Mouse (Mus musculus) NIH3T3 (cell line): ENCODE measurements at regions not wholly inside any gene's neighbourhood (a gene's known extent, or its start where the extent isn't known, plus 50 kb on each side); places are given as distances from the start of the nearest gene placed in this dataset.

Source experiments
- DNase-seq: peaks from one replicate; pipeline ENCODE4 v3.0.0-alpha.2; 2012; ENCODE audit warnings: low read depth

- DNase-seq = no peak
These were observed 51.9 kb upstream of the Lgalsl start for GRCm38 (mm10) chr11:20882756-20883155.

GRCm38 (mm10) chr11:20883907-20884306 is 53.1 kb upstream of the Lgalsl start:
- no peak for DNase-seq

- peak; percentile 49 for DNase-seq
These were observed 56.2 kb upstream of the Lgalsl start for GRCm38 (mm10) chr11:20887044-20887443.

GRCm38 (mm10) chr11:20890479-20890878 is 59.6 kb upstream of the Lgalsl start:
- DNase-seq = peak; percentile 35

- DNase-seq = no peak
These were observed 60.9 kb upstream of the Lgalsl start for GRCm38 (mm10) chr11:20891711-20892110.

GRCm38 (mm10) chr11:20896277-20897123 is 65.6 kb upstream of the Lgalsl start:
- DNase-seq = peak; percentile 96

- DNase-seq = no peak
These were observed 66.6 kb upstream of the Lgalsl start for GRCm38 (mm10) chr11:20897468-20897867.

GRCm38 (mm10) chr11:20898558-20898957 is 67.7 kb upstream of the Lgalsl start:
- peak; percentile 46 for DNase-seq

GRCm38 (mm10) chr11:20899766-20900165 is 68.9 kb upstream of the Lgalsl start:
- no peak for DNase-seq

GRCm38 (mm10) chr11:20902001-20902400 is 71.1 kb upstream of the Lgalsl start:
- peak; percentile 51 for DNase-seq

GRCm38 (mm10) chr11:20902910-20903309 is 72.1 kb upstream of the Lgalsl start:
- DNase-seq = no peak

- DNase-seq = peak; percentile 89
These were observed 77.1 kb upstream of the Lgalsl start for GRCm38 (mm10) chr11:20907996-20908395.

- peak; percentile 80 for DNase-seq
These were observed 77.6 kb upstream of the Lgalsl start for GRCm38 (mm10) chr11:20908471-20908870.

GRCm38 (mm10) chr11:20913042-20913441 is 82.2 kb upstream of the Lgalsl start:
- no peak for DNase-seq

- peak; percentile 93 for DNase-seq
These were observed 82.9 kb upstream of the Lgalsl start for GRCm38 (mm10) chr11:20913598-20914296.

GRCm38 (mm10) chr11:20914297-20914997 is 83.6 kb upstream of the Lgalsl start:
- no peak for DNase-seq

- no peak for DNase-seq
These were observed 84.3 kb upstream of the Lgalsl start for GRCm38 (mm10) chr11:20915182-20915602.

- no peak for DNase-seq
These were observed 85.0 kb upstream of the Lgalsl start for GRCm38 (mm10) chr11:20915687-20916432.

GRCm38 (mm10) chr11:20916473-20916911 is 85.6 kb upstream of the Lgalsl start:
- peak; percentile 54 for DNase-seq

- DNase-seq = no peak
These were observed 86.1 kb upstream of the Lgalsl start for GRCm38 (mm10) chr11:20916961-20917360.

- no peak for DNase-seq
These were observed 86.6 kb upstream of the Lgalsl start for GRCm38 (mm10) chr11:20917483-20917882.

- no peak for DNase-seq
These were observed 92.3 kb upstream of the Lgalsl start for GRCm38 (mm10) chr11:20923115-20923514.
